Mouse (Mus musculus): ENCODE results near the gene Ovca2.

GRCm38 (mm10) chr11:75152603-75153557, 25.8 kb downstream of the Ovca2 start:
- no peak for TF ChIP-seq CTCF (IDR thresholded peaks at IDR 0.05; ENCODE audit: borderline replicate concordance, control insufficient read depth, extremely low read depth, insufficient read depth, low read length, poor library complexity)
- no peak for TF ChIP-seq POLR2A (IDR thresholded peaks at IDR 0.05; ENCODE audit: control insufficient read depth, extremely low read depth, insufficient read depth, low read length, poor library complexity)

All from thymus, adult 2 months (tissue).